Comparison of ENCODE assay signal across 8 mouse cellular contexts in genomic region chr4:120369156-120369555, GRCm38 (mm10). TPM values are rescaled to one million over a fixed set of nuclear protein-coding genes. Genes with fewer than 3 reads are reported as not detected.
DNase-seq lines count a peak whose midpoint lies in the region.

No protein-coding gene starts in this region.

- peak; percentile 52 to 59 for DNase-seq in cerebellum, postnatal 10 days
- DNase-seq in cerebellum, adult 8-10 months: no peak
- peak; percentile 40 for DNase-seq in 3134 (ENCODE audit: extremely low read depth, insufficient read length, low spot score)
- DNase-seq in gastrocnemius, postnatal 10 days: peak; percentile 59
- peak; percentile 59 to 62 for DNase-seq in kidney, postnatal 25 days
- DNase-seq in yolk sac, embryonic 10.5 days (ENCODE audit: low spot score): no peak
- DNase-seq in embryo, embryonic 11 days: no peak
- DNase-seq in thymus, postnatal 0 days (ENCODE audit: low spot score): no peak

RNA-seq across cellular contexts. Expression of gene Scmh1, which starts 35.9 kb away (rescaled TPM):
- total RNA-seq in gastrocnemius, postnatal 10 days (2021): 10 to 100 TPM; 39.0 to 39.8 TPM
- polyA plus RNA-seq in thymus, postnatal 0 days (2015; fragmentation: Nextera tagmentation; extraction: Ambion mirVana): 31.8 and 34.4 TPM in 2 replicates

Comparison
In these comparisons a context has a peak if more than half of its experiments do, and no peak if none do; other contexts are left out.
1. DNase-seq: peak in cerebellum, postnatal 10 days (2 of 2), 3134 (single experiment), gastrocnemius, postnatal 10 days (single experiment) and kidney, postnatal 25 days (2 of 2); none in cerebellum, adult 8-10 months (single experiment), yolk sac, embryonic 10.5 days (single experiment), embryo, embryonic 11 days (single experiment) and thymus, postnatal 0 days (single experiment).